8 mouse cellular contexts compared by ENCODE assay signal in the genomic region with DNA sequence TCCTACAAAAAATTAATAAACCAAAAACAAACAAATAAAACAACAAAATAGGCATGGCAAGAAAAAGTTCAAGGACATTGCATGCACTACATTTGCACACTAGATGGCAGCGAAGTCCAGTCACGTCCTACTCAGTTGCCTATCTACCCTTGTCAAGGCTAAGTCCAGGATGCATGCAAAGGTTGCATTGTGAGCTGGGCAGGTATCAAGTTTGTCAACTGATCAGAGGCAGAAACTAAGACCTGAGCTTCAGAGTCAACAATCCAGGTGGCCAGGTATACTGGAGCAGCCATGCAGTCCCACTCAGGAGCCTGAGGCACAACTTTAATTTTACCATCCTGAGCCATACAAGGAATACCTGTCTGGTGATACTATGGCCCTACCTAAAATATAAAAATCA. TPM values are rescaled to one million over a fixed set of nuclear protein-coding genes. Genes with fewer than 3 reads are reported as not detected.
DNase-seq lines count a peak whose midpoint lies in the region; ATAC-seq and TF ChIP-seq lines count a peak whose summit lies in the region.

No protein-coding gene starts in this region.

- H3K4me3 ChIP-seq in heart, postnatal 0 days (ENCODE audit: low read depth, low read length), result no peak overlapping the region
- H3K4me3 ChIP-seq in stomach, embryonic 16.5 days (replicated peaks; ENCODE audit: low read length), result no peak overlapping the region

- H3K27me3 ChIP-seq in heart, postnatal 0 days (ENCODE audit: control insufficient read depth, insufficient read depth, low read length), result no peaks in the 10 kb centered on the region
- no peaks in the 10 kb centered on the region for H3K27me3 ChIP-seq in stomach, embryonic 16.5 days (ENCODE audit: control insufficient read depth, insufficient read depth, low read length)

- intact Hi-C loops in heart, postnatal 25 days (cut with DNase I), result loop anchor here (1.0 to 2.0 kb wide), 2 partner anchors 57 to 164 kb away; no protein-coding TSS in a partner anchor

- 3% methylated on average over 2 of the region's 2 CpGs for WGBS in heart, postnatal 0 days
- WGBS in stomach, embryonic 16.5 days, result 4% methylated on average over 2 of the region's 2 CpGs

- no peaks in the 10 kb centered on the region for H3K4me1 ChIP-seq in heart, postnatal 0 days (ENCODE audit: control insufficient read depth, insufficient read depth)
- H3K4me1 ChIP-seq in stomach, embryonic 16.5 days (ENCODE audit: control insufficient read depth, insufficient read depth, low read length), result peaks cover 20% of the 10 kb centered on the region

- TF ChIP-seq CTCF in heart, postnatal 0 days (IDR thresholded peaks at IDR 0.05; ENCODE audit: low read depth), result peak; percentile 94

- no peak overlapping the region for H3K9ac ChIP-seq in heart, postnatal 0 days (replicated peaks; ENCODE audit: low read depth, low read length)
- H3K9ac ChIP-seq in stomach, embryonic 16.5 days (ENCODE audit: low read length), result no peak overlapping the region

- DNase-seq in heart, adult 11 months, result peak; percentile 95
- no peak for DNase-seq in heart, postnatal 25 days (ENCODE audit: low spot score)
- peak; percentile 87 for DNase-seq in NIH3T3 (ENCODE audit: low read depth)
- peak; percentile 80 for DNase-seq in embryo, embryonic 10.5 days (ENCODE audit: low spot score)
- peak; percentile 77 for DNase-seq in heart, postnatal 0 days (ENCODE audit: low spot score)
- DNase-seq in kidney, postnatal 14 days, result peak; percentile 81
- DNase-seq in lung, postnatal 4 days, result peak; percentile 51 to 78

- H3K36me3 ChIP-seq in heart, postnatal 0 days (replicated peaks; ENCODE audit: control insufficient read depth, insufficient read depth, low read length), result peaks cover 33% of the 10 kb centered on the region
- H3K36me3 ChIP-seq in stomach, embryonic 16.5 days (ENCODE audit: control insufficient read depth, insufficient read depth, low read length), result peaks cover 17% of the 10 kb centered on the region

- H3K4me2 ChIP-seq in heart, postnatal 0 days (ENCODE audit: low read depth, low read length), result no peak overlapping the region
- no peak overlapping the region for H3K4me2 ChIP-seq in stomach, embryonic 16.5 days (ENCODE audit: low read depth, low read length)

- no peaks in the 10 kb centered on the region for H3K9me3 ChIP-seq in heart, postnatal 0 days (replicated peaks; ENCODE audit: control insufficient read depth, low read length)
- no peaks in the 10 kb centered on the region for H3K9me3 ChIP-seq in stomach, embryonic 16.5 days (replicated peaks; ENCODE audit: control insufficient read depth, low read length)

- ATAC-seq in heart, postnatal 0 days (ENCODE audit: insufficient read depth, low read depth), result peak; percentile 34
- peak; percentile 63; the same call in 1 of the 2 replicates for ATAC-seq in stomach, embryonic 16.5 days (ENCODE audit: insufficient read depth, low FRiP score)

- no peak for TF ChIP-seq EP300 in heart, postnatal 0 days (IDR thresholded peaks at IDR 0.05; ENCODE audit: low read depth)

- H3K27ac ChIP-seq in heart, postnatal 0 days (ENCODE audit: low read depth), result peak overlapping the region; percentile 82
- 0 out of 2 replicates have a peak overlapping the region, but pooled peaks have one; percentile 30 for H3K27ac ChIP-seq in stomach, embryonic 16.5 days (ENCODE audit: low read length)

RNA-seq across cellular contexts. Expression of a gene that starts 21.9 kb away (rescaled TPM):
- 10 to 100 TPM; 63.5 to 64.1 TPM for total RNA-seq in heart, postnatal 25 days (2021)
- 78.0 and 82.4 TPM in 2 replicates for total RNA-seq in heart, postnatal 0 days (2014; rRNA removed; ENCODE audit: low replicate concordance)
- 46.1 and 47.1 TPM in 2 replicates for polyA plus RNA-seq in heart, postnatal 0 days (2015; fragmentation: Nextera tagmentation; extraction: Ambion mirVana)
- 66.3 and 67.8 TPM in 2 replicates for polyA plus RNA-seq in stomach, embryonic 16.5 days (2015; fragmentation: Nextera tagmentation; extraction: Ambion mirVana)

RNA-seq across cellular contexts. Expression of a gene that starts 52.4 kb away (rescaled TPM):
- 10 to 100 TPM; 36.6 to 37.2 TPM for total RNA-seq in heart, postnatal 25 days (2021)
- total RNA-seq in heart, postnatal 0 days (2014; rRNA removed; ENCODE audit: low replicate concordance), result 60.0 and 73.4 TPM in 2 replicates
- 15.4 and 16.3 TPM in 2 replicates for polyA plus RNA-seq in heart, postnatal 0 days (2015; fragmentation: Nextera tagmentation; extraction: Ambion mirVana)
- 22.8 and 24.6 TPM in 2 replicates for polyA plus RNA-seq in stomach, embryonic 16.5 days (2015; fragmentation: Nextera tagmentation; extraction: Ambion mirVana)
